Mouse (Mus musculus) cerebellum, adult 11-12 months (tissue): ENCODE measurements at regions not wholly inside any gene's neighbourhood (a gene's known extent, or its start where the extent isn't known, plus 50 kb on each side); places are given as distances from the start of the nearest gene placed in this dataset.

Experiments
- DNase-seq: peaks from one replicate; pipeline ENCODE4 v3.0.0; 2022

GRCm38 (mm10) chr14:71359581-71359980 is 759.9 kb upstream of the Fam160b2 start:
- DNase-seq: no peak

DNA sequence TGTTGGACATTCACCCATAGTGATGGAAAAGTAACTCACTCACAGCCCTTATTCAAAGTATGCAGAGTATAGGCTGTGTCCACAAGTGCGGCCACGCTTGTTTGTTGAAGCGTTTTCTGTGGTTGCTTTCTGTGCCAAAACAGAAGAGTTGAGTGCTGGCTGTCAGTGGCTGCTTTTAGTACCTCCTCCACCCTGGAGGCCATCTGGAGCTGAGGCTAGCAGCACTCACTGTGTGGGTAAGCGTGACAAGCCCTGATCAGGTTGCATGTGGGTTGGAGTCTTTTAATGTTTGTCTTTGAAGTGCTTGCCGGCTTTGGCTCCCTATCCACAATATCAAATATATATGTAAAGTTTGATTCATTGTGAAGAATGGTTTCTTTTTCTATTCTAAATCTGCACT is 738.6 kb upstream of the Fam160b2 start:
- DNase-seq: no peak

- no peak for DNase-seq
These were observed 737.3 kb upstream of the Fam160b2 start for GRCm38 (mm10) chr14:71336906-71337305.

DNA sequence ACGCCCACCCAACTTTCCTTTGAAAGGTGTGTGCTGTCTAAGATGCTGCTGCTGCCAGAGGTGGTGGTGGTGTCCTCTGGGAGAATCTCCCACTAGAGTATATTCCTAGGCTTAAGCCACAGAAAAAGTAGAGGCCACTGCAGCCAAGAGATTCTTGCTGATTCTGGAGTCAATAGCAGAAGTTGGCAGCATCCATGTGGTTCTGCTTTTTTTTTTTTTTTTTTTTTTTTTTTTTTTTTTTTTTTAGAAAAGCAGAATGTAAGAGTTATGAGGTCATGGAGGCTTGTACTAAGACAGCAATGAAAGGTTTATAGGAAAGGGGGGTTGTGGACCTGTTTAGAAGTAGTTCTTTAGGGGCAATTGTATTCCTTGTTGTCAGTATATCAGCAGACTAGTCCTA is 734.4 kb upstream of the Fam160b2 start:
- no peak for DNase-seq

GRCm38 (mm10) chr14:71329862-71330630 is 730.4 kb upstream of the Fam160b2 start:
- DNase-seq: no peak

GRCm38 (mm10) chr14:71327621-71328020 is 728.0 kb upstream of the Fam160b2 start:
- peak; percentile 2 for DNase-seq

DNA sequence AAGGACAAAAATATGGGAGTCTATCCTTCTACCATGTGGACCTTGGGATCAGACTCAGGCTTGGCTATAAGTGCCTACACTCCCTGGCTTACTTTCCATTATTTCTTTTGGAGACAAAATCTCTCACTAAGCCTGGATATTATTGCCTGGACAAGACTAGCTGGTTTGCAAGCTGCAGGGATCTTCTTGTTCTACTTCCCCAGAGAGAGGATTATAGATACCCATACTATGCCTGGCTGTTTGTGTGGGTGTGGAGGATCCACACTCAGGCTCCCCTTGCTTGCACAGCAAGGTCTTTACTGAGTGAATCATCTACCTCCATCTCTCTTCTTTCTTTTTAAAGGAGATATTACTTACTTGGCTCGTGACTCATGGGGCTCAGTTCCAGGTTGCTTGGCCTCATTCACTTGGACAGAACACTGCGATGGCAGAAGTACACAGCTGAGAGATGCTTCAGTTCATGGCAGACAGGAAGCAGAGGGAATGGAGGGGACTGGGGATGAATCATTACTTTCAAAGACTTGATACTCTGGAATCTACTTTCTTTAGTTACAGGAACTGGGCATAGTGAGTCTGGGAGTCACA is 727.0 kb upstream of the Fam160b2 start:
- no peak for DNase-seq

- DNase-seq: no peak
These were observed 715.6 kb upstream of the Fam160b2 start for GRCm38 (mm10) chr14:71315228-71315627.

GRCm38 (mm10) chr14:71299755-71300154 is 700.1 kb upstream of the Fam160b2 start:
- no peak for DNase-seq

- no peak for DNase-seq
These were observed 681.9 kb upstream of the Fam160b2 start for GRCm38 (mm10) chr14:71281568-71281967.

- DNase-seq: no peak
These were observed 676.7 kb upstream of the Fam160b2 start for GRCm38 (mm10) chr14:71276309-71276791.

- DNase-seq: no peak
These were observed 672.8 kb upstream of the Fam160b2 start for GRCm38 (mm10) chr14:71272470-71272869.

GRCm38 (mm10) chr14:71257650-71258049 is 658.0 kb upstream of the Fam160b2 start:
- DNase-seq: no peak

GRCm38 (mm10) chr14:71254207-71254606 is 654.6 kb upstream of the Fam160b2 start:
- no peak for DNase-seq

- no peak for DNase-seq
These were observed 652.5 kb upstream of the Fam160b2 start for GRCm38 (mm10) chr14:71252136-71252535.

DNA sequence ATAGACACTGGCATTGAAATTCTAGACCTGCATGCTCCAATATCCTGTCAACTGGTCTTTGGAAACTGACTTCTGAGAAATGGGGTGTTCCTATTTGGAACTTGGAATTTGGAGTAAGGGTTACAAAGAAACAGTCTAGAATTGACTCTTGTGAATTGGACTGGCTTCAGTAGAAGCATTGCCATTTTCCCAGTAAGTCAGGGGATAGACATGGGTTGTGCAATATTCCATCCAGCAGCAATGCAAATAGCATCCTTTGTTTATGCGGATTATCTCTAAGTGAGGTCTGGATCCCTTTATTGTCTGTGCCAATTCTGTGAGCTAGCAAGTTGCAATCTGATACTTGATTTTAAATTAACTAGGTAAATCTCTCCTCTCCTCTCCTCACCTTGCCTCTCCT is 651.5 kb upstream of the Fam160b2 start:
- no peak for DNase-seq

DNA sequence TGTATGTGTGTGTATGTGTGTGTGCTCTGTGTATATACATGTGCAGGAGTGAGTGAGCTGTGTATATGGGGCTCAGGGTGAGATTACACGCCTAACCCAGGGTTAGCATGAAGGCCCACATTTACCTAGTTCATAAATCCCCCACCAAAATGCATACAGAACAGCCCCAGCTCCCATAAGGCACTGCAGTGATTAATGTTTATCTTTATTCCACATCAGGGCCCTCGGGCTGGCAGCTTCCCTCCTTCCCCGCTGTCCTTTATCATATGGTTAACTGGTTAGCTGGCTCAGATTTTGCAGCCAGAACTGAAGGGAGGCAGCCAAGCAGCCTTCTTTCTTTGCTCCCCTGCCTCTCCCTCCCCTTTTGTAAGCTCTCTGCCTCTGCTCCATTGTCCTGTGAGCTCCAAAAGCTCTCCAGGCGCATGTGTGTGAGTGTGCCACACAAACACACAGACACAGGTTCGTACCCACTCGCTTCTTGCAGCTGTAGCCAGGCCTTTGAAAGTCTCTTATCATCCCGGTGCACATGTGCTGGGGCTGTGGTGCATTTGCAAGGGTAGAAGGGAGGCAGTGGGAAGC is 649.8 kb upstream of the Fam160b2 start:
- DNase-seq: no peak

- DNase-seq: no peak
These were observed 648.9 kb upstream of the Fam160b2 start for GRCm38 (mm10) chr14:71248534-71248933.

- peak; percentile 6 for DNase-seq
These were observed 642.2 kb upstream of the Fam160b2 start for GRCm38 (mm10) chr14:71241655-71242390.

DNA sequence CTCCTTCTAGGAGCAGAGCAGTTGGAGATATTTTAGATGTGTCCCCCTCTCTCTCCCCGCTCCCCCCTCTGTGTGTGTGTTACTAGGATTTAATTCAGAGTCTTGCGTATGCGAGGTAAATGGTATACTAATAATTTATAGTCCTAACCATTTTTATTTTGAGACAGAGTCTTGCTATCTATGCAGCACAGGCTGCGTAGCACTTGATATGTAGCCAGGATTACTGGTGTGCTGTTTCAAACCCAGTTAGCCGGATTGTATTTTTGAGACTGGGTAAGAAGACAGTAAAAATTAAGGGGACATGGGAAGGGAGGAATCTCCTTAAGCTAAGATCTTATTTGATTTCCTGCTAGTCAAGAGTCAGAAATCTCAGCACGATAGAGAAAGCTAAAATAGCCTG is 636.6 kb upstream of the Fam160b2 start:
- DNase-seq: no peak

GRCm38 (mm10) chr14:71234900-71235299 is 635.3 kb upstream of the Fam160b2 start:
- no peak for DNase-seq

DNA sequence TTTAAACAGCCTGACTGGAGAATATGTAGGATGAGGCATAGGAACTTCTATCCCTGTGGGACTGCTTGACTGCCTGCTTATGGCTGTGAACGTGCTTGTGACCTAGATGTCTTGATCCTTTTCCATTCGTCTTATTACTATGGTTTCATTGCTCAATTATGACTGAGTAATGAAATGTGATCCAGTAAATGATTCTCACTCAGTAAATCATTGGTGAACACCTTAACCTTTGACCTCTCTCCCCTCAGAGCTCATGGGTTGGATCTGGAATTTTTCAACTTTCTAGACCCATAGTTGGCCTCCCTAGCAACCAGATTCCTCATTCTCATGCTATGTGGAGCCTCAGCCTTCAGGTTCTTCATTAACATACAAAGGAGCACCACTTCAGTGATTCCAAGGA is 634.6 kb upstream of the Fam160b2 start:
- no peak for DNase-seq

DNA sequence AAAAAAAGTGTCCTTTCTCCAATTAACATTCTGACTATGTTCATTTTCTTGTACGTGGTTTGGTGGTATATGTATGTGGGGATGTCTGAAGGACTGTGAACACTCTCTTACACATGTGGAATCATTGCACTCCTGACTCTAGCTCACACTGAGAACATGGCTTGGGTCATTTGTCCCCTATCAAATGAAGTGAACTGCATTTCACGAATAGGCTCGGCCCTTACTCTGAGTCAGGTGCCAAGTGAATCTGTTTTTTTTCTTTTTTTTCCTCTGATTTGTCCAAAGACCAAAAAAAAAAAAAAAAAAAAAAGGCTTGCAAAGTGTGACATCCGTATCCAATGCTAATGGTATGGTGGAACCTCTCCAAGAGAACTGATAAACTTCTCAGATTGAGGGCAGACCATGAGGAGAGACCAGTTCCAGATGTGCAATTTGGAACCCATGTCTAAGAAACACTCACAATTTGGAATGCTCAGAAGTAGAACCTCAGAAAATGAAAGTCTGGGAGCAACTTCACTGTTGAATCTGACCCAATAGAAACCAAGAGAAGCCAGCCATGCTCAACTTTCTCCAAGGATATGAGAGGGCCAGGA is 631.7 kb upstream of the Fam160b2 start:
- no peak for DNase-seq
